Mouse (Mus musculus): ENCODE measurements at regions not wholly inside any gene's neighbourhood (a gene's known extent, or its start where the extent isn't known, plus 50 kb on each side); places are given as distances from the start of the nearest gene placed in this dataset.

DNA sequence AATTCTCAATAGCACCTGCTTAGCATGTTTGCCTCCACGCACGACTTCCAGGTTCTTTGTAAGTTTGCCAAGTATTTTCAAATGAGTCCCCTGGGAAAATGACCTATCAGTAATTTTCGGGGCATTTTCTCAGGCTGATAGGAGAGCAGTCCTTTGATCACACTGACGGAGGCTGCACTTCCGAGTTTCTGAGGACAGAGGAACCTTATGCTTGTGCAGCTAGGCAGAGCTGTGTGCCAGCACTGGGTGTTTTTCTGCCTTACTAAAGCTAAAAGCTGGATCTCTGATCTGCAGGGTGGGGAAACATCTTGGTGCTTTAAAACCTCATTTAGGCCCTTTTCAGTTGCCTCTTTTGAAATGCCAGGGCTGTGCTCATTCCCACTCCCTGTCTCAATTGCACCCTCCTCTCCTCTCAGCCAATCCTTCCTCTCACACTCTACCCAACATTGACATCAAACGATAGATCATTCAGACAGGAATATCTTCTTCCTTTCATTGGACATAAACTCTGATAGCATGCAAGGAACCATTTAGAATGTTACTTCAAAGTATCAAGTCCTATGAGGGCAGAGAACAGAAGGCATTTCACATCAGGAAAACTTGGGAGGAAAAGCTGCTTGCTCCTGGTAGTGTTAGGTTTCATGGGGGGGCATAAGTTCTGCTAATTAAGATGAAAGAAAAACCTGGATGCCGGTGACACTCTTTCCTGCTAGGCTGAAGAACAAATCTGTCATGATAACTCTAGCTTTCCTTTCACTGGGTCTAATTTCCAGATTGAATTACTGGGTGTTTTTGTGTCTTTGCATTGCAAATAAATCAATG lies 95.3 kb downstream of the Lurap1l start:
- no peak for DNase-seq (ENCODE audit: low spot score)

DNA sequence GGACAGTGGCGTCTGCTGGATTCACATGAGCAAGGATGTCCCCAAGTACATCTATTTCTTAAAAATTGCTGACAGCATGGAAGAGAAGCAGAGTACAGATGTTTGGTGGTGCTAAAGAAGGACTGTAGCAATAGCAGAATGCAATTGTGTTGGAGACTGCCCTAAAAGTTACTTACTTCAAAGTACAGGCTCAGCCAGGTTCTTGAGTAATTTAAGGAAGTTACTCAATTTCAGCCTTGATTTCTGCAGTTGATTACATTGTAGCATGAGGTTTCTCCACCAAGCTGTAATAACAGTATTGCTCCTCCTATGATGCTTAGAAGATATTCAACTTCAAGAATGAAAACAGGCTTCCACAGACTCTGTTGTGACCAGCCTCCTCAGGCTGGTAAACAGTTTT lies 96.1 kb downstream of the Lurap1l start:
- DNase-seq (ENCODE audit: low spot score): no peak

DNA sequence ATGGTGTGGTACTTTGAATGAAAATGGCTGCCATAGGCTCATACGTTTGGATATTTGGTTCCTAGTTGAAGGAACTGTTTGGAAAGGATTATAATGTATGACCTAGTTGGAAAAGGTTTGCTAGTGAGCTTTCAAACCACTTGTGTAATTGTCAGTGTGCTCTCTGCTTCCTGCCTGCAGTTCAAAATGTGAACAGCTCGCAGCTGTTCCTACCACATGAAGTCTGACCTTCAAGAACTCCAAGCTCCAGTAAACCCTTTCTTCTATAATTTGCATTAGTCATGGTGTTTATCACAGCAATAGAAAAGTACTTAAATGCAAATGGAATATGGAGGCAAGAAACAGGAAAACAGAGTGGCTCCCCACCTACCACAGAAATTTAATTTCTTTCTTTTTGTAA lies 111.4 kb downstream of the Lurap1l start:
- DNase-seq (ENCODE audit: low spot score): no peak

DNA sequence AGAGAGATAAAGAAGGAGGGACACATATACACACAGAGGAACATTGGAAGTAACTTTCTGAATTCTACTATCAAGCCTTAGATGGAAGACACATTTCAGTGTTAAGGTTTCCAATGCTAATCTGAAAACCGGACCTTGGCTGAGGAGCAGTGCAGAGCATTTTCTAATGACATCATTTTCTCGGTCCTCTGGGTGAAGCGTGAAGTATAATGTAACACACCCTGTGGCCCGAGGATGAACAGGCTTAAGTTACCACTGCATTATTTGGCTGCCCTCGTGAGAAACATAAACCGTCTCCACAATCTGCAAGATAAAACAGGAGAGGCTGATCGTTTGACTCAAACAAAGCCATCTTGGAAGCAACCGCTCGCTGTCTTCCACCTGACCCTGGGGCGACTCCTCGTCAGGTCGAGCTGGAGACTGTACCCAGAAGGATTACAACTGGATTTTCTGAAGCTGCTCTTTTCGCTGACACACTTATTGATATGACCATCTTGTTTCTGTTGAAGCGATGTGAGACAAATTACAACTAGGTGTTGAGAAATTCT lies 113.1 kb downstream of the Lurap1l start:
- DNase-seq (ENCODE audit: low spot score): no peak

DNA sequence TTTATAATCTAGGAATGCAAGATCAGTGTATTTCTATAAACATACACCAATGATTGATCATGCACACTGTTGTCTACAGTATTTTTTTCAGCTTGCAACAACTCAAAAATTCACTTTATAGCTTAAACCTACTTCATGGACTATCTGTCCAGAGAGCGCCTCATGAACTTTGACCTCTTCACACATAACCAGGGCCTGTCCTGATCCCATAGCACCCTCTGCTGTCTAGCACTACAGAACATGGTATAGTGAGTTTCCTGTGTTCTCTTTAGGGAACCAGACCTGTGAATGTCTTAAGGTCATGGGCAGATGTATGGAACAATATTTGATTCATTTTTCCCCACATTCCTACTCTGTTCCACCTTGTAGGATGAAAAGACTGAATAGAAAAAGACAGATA lies 117.1 kb downstream of the Lurap1l start:
- no peak for DNase-seq (ENCODE audit: low spot score)

DNA sequence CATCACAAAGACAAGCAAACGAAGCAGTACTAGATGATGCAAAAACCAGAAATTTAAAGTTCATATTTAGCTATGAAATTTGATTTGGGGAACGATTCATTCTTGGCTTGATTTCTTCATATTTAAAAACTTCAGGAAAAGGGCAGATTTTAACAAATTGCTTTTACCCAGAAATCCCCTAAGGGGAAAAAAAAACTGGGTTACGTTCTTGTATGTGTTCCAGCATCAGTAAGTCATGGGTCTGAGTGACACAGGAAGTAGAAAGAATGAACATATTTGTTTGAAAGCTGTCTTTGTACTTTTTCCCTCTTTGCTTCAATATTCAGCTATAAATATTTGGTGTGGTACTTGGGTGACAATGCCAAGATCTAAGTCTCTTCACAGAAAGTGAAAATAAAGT lies 120.2 kb downstream of the Lurap1l start:
- DNase-seq (ENCODE audit: low spot score): no peak

DNA sequence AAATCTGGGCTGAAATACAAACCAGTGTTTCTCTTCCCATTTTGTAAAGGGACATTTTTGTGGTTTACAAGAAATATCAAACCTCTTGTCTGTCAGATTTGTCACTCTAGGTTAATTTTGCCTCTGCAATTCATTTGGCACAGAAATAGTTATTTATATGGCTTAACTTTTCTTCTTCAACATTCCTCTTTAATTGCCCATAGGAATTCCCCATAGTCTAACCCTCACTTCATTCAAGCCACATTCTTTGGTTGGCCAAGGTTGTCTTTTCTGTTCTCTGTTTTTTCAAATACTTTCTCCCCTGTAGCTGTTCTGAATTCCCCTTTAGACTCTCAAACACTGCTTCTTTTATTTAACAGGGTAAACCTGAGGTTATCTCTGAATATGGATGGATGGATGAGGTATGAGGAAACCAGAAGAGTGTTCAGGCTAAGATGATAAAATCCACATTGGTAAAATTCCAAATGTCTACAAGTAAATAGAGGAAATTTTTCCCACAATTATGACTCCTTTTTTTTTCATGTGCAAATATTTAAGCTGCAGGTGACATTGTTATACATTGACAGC lies 127.0 kb downstream of the Lurap1l start:
- no peak for DNase-seq (ENCODE audit: low spot score)

DNA sequence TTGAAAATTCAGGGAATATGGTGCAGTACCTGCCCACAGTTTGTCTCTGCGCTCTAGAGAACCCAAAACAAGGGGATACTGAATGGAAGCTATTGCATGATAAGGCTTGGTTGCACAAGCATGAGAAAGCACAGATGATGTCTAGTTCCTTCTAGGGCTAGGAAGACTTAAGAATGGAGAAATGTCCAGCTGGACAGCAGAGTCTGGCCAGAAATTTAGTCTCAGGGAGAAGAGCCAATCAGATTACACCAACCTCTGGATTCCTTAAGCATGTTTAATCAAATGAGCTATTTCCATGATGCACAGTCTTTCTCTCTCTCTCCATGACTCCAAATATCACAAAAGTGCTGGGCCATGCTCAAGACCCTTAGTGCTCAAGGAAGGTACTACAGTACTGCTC lies 147.8 kb downstream of the Lurap1l start:
- DNase-seq (ENCODE audit: low spot score): no peak

DNA sequence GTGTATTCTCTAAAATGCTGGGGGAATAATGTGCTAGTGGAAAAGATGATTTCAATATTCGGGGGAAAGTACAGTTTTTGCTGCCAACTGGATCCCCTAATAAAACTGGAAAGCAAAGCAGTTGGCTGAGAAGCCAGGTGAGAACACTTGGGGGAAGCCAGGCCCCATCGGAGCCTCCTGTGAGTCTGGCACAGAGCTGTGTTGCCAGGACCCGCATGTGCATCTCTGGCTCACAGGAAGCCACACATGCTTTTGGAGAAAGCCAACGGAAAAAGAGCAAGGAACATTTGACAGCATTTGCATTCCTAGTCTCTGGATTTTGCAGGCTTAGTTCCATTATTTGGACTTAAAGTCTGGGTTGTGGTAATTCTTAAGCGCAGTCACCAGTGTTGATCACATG lies 148.4 kb downstream of the Lurap1l start:
- DNase-seq (ENCODE audit: low spot score): no peak

DNA sequence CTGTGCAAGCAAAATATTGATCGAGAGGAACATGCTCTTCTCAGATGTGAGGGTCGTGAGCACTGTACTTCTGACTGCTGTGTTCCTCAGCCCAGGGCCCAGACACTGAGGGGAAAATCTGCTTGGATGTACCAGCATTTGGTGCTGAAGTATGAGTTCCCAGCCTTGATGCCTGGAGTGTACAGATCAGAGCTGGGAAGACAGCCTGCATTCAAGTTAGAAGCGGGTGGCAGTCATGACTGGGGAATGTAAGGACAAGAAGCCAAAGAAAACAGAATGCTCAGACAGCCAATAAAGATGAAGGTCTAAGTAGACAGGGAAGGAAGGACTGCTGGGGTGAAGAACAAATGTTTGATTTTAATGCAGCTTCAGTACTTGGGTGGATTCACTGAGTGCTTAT lies 148.9 kb downstream of the Lurap1l start:
- no peak for DNase-seq (ENCODE audit: low spot score)

DNA sequence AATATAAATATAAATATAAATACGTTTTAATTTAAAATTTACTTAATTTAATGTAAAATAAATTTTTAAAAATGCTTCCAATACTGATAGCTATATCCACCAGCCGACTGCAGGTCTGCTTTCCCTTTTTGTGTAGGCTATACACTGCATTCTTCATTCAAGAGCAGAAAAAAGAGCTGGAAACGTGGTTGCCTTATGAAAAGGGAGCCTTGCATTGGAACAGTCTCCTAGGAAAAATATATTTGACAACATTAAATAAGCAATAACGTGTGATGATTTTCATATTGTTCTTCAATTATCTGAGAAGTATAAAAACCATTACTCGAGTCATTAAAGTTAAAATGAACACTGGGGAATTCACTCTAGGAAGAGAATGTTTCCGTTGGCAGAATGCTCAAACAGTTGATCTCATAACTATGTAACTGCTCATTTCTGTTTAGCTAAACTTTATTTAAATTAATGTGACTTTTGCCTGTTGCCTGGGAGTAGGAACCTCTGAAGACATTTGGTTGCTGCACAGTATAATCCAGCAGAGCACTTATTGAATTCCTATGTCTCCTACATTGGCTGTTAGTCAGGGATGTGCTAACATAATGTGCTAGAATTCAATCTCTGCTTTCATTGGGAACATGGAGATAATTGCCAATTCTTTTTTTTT lies 172.0 kb downstream of the Lurap1l start:
- no peak for DNase-seq (ENCODE audit: low spot score)

DNA sequence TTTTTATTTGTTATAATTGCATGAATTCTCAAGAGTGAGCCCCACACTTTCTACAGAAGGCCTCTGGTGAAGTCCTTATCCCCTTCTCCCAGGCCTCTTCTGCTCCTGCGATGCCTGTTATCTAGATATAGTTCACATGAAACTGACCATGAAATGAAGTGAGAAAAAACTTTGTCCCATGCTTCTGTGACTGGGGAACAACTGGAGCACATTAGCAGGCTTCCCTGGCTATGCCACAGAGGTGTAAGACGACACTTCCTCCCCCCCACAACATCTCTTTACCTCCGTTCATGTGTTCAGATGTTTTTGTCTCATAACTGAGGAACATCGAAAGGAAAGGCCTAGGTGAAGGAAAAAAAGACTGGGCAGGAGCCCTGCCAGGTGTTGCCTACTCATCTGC lies 174.7 kb downstream of the Lurap1l start:
- DNase-seq (ENCODE audit: low spot score): peak; percentile 6

DNA sequence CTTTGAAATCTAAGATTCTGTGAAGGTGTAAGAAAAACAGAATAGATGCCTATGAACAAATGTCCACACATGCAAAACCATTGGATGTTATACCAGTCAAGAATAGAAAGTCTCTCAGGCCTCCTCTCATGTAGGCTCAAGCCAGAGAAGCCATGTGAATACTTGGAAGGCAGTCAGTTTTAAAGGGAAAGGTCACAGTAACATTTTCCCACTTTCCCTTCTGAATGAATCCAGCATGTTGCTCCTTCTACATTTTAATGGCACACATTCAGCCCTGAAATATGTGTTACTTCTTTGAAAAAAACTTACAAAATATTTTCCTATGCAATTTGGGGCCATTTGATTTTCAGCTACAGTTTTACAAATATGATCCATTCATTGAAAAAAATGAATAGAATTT lies 186.1 kb downstream of the Lurap1l start:
- DNase-seq (ENCODE audit: low spot score): no peak

DNA sequence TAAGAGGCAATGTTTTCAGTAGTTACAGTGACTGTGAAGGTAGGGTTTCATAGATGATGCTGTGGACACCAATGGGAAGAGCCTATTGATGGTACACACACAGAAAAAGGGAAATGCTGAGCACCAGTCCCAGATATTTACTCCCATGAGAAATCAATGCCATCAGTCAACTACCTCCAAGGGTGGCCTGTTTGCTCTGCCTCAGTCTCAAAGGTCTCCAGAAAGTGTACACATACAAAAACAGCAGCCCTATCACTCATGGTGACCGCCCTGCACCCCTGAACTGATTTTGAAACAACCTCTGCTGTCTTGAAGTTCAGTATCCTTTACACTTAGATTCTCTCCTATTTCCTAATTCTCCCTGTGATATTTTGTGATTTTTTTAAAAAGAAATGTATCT lies 187.2 kb downstream of the Lurap1l start:
- DNase-seq (ENCODE audit: low spot score): no peak

DNA sequence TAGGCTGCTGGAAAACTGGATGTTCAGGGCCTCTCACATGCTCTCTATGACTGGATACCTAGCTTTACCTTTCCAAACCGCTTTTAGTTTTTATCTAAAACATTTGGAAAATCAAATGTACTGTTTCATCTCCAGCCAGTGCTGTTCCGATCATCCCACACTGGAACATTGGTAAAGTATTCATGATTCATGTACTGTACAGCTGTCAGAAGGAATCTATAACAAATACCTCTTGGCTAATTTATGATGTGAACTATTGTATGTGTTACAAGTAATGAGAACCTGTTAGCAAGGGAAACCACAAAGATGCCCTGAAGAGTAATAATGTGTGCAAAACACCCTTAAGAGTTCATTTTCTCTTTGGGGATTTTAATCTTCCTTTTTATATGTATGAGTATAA lies 190.6 kb downstream of the Lurap1l start:
- no peak for DNase-seq (ENCODE audit: low spot score)

DNA sequence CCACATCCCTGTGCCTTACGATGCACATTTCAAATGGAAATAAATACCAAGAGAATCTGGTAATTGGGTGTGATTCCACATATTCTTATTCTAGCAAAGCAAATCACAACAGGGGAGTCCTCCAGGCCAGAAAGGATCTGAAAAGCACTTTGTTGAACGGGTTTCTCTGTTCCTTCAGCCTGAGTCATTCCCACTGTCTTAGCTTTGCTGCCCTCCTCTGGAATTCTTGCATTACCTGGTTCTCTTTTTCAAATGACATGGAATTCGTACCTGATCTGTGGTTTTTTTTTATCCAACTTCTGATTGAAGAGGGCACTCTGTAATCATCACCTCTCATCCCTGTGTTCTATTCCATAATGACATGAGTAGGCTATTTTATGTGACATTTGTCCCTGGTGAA lies 200.9 kb downstream of the Lurap1l start:
- no peak for DNase-seq (ENCODE audit: low spot score)

DNA sequence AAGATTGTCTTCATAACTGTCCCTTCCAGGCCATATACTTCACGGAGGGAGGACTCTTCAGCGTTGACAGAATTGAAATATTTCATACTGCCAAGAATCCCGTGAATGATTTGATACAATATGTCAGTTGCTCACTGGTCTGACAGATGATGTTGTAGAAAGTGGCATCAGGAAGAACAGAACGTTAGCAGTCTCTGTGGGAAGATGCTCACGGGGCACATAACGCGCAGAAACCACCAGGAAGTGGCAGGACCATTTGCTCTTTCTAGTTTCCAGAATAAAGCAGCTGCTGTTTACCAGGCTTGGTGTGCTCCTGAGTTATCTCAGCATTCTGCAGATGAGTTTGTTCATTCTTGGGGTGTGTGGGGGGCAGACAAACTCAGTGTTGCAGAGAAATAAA lies 206.0 kb downstream of the Lurap1l start:
- DNase-seq (ENCODE audit: low spot score): no peak

DNA sequence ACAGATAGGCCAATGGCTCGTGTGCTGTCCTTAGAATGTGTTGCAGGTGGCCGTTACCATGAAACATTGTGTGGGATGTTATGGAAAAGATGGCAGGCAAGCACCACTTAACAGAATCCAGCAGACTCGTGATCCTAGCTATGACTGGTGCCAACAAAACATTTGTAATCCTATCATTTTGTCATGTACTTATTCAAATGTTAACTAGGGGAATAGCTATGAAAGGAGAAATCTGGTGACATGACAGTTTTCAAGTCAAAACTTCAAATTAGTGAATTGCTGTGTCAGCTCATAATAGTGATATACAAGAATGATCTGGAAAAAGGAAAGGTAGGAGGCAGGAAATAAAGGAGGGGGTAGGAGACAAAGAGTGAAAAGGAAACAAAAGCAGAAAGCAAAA lies 213.7 kb downstream of the Lurap1l start:
- DNase-seq (ENCODE audit: low spot score): no peak

DNA sequence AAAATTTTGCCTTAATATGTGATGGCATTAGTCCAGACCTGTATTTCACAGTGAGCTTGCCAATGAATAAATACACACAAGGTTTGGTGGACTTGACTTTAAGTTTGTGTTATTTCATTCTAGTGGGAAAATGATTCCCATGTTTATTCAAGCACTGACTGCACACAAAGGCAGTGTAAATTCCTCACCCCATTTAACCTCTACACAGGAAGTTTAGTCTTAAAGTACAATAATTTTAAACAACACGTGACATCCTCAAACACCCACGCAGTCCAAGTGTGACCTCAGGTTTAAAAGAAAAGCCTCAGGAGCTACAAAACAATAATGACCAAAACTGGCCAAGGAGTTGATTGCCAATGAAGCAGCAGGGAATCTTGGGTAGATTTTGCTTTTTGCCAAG lies 219.4 kb downstream of the Lurap1l start:
- DNase-seq (ENCODE audit: low spot score): no peak

DNA sequence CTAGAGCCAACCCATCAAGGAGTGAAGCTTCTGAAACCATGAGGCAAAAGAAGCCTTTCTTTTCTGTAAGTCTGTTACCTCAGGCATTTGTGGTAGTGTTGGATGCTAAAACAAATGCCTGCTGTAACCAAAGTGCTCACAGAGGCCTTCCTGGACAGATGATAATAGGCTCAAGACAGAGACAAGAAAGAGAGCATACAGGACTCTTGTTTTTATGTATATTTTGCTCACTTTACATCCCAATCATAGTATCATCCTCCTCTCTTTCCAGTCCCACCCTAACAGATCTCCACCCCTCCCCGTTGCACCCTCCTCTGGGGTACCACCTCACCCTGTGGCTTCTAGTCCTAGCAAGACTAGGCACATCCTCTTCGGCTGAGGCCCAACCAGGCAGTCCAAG lies 262.7 kb downstream of the Lurap1l start:
- DNase-seq (ENCODE audit: low spot score): no peak

DNA sequence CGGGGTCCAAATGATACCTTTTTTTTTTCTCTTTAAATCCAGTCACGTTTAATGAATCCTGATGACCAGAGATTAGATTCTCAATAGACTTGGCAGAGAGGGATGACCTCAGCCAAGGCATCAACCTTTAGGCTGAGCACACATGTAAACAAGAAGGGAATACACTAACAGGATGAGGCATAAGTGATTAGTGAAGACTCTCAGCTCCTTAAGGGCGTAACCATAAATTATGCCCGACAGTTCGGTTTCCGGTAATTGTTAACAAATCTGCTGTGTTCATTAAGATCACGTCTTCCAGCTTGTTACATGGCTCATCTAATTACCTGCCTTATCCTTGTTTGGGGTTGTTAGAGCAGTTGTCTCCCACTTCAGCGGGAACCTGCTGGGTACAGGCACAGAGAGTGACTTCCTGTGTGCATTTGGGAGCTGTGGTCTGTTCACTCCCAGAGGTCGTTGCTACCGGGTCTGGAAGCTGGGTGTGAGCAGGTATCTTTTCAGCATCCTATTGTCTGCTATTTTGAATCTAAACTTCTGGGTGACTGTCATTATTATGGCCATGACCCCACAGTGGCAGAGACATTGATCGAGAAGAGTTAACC lies 265.1 kb downstream of the Mpdz start:
- DNase-seq (ENCODE audit: low spot score): no peak

DNA sequence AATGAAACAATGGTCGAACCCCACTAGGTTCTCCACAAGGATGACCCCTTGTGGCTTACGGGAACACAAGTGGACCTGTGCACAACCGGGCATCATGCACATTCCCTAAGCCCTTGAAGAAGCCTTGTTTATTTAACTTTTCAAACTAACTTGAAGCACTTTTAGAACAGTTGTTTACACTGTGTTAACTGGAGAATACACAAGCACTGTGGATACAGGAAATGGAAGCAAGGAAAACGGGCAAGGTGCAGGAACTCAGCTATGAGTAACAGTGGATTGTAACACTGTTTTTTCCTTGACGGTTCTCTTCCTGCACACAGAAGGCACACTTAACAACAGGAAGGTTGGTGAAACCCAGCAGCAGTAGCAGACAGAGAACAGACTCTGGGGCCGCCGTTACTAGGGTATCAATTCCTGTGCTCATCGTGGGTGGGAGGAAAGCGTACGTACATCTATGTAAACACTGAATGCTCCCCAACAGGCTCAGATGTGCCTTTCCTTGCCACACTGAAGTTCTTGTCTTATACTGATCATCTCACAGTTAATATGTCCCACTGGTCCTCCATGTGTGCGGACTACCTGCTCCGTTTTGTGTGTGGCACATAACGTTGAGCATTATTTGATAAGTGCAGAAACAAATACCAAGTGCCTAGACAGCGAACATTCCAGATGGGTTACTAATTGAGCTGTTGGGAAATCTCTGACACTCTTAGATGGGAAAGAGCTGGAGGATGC lies 264.4 kb downstream of the Mpdz start:
- DNase-seq (ENCODE audit: low spot score): no peak

Data from embryo, embryonic 10 days (tissue).